Mouse (Mus musculus) large intestine, adult 2 months (tissue): ENCODE measurements around the gene Kif6. TPM values are rescaled to one million over a fixed set of nuclear protein-coding genes. Genes with fewer than 3 reads are reported as not detected.

Experiments
- DNase-seq: peaks from one replicate; pipeline ENCODE4 v3.0.0-alpha.2; 2012; ENCODE audit warnings: low read depth, low spot score
- WGBS: fragments of 180-500 bp; shearing (Covaris S2); methylation state at CpG from one replicate; pipeline ENCODE4 v1.1.7; 2018; 5-methylcytosine and 5-hydroxymethylcytosine counted together
- polyA plus RNA-seq: library from polyadenylated mRNA; depleted of rRNA; stranded (reverse); fragments of >200 nt; gene quantifications from 2 replicates; pipeline ENCODE4 v1.2.3, GENCODE M21; 2012

Kif6 gene
- polyA plus RNA-seq, 1 experiment = 0.10 TPM

- 69% methylated on average over 5 of the region's 5 CpGs for WGBS
- no peak for DNase-seq
Measured at GRCm38 (mm10) chr17:49816703-49817102, 201.8 kb downstream of the Kif6 start.

- 87% methylated on average over 4 of the region's 4 CpGs for WGBS
- no peak for DNase-seq
Measured at GRCm38 (mm10) chr17:49820203-49820602, 205.3 kb downstream of the Kif6 start.

- DNase-seq = no peak
- 60% methylated on average over 6 of the region's 6 CpGs for WGBS
Measured at GRCm38 (mm10) chr17:49824142-49824840, 209.4 kb downstream of the Kif6 start.

GRCm38 (mm10) chr17:49824841-49825450, 210.0 kb downstream of the Kif6 start:
- 64% methylated on average over 7 of the region's 7 CpGs for WGBS
- DNase-seq = no peak

GRCm38 (mm10) chr17:49825831-49826230, 210.9 kb downstream of the Kif6 start:
- 87% methylated on average over 5 of the region's 5 CpGs for WGBS
- DNase-seq = no peak

GRCm38 (mm10) chr17:49831745-49832144, 216.8 kb downstream of the Kif6 start:
- DNase-seq = no peak
- 59% methylated on average over 3 of the region's 3 CpGs for WGBS

- no peak for DNase-seq
- WGBS = 69% methylated on average over 5 of the region's 5 CpGs
Measured at GRCm38 (mm10) chr17:49834044-49834545, 219.2 kb downstream of the Kif6 start.

- DNase-seq = no peak
- WGBS = 70% methylated on average over 5 of the region's 5 CpGs
Measured at GRCm38 (mm10) chr17:49837417-49837816, 222.5 kb downstream of the Kif6 start.

- DNase-seq = no peak
- 71% methylated on average over 3 of the region's 3 CpGs for WGBS
Measured at GRCm38 (mm10) chr17:49839243-49839642, 224.3 kb downstream of the Kif6 start.

GRCm38 (mm10) chr17:49851210-49851609, 236.3 kb downstream of the Kif6 start:
- 31% methylated on average over 3 of the region's 3 CpGs for WGBS
- DNase-seq = no peak

GRCm38 (mm10) chr17:49852183-49852582, 237.2 kb downstream of the Kif6 start:
- DNase-seq = no peak
- 66% methylated on average over 3 of the region's 3 CpGs for WGBS

GRCm38 (mm10) chr17:49855785-49856184, 240.8 kb downstream of the Kif6 start:
- WGBS = 24% methylated on average over 4 of the region's 4 CpGs
- DNase-seq = no peak

- WGBS = 87% methylated on average over 10 of the region's 10 CpGs
Measured at GRCm38 (mm10) chr17:49860057-49860816, 245.3 kb downstream of the Kif6 start.

GRCm38 (mm10) chr17:49863597-49863996, 248.7 kb downstream of the Kif6 start:
- DNase-seq = no peak
- 63% methylated on average over 5 of the region's 5 CpGs for WGBS

More at GRCm38 (mm10) chr17:49860057-49860816, 245.3 kb downstream of the Kif6 start:
- no peak for DNase-seq

GRCm38 (mm10) chr17:49865604-49866003, 250.7 kb downstream of the Kif6 start:
- WGBS = 80% methylated on average over 2 of the region's 2 CpGs
- no peak for DNase-seq

GRCm38 (mm10) chr17:49866653-49867215, 251.8 kb downstream of the Kif6 start:
- DNase-seq = no peak
- WGBS = 80% methylated on average over 8 of the region's 8 CpGs

GRCm38 (mm10) chr17:49867321-49868137, 252.6 kb downstream of the Kif6 start:
- WGBS = 45% methylated on average over 13 of the region's 13 CpGs
- DNase-seq = no peak

- no peak for DNase-seq
- WGBS = 73% methylated on average over 9 of the region's 9 CpGs
Measured at GRCm38 (mm10) chr17:49869246-49869645, 254.3 kb downstream of the Kif6 start.

GRCm38 (mm10) chr17:49872305-49872704, 257.4 kb downstream of the Kif6 start:
- DNase-seq = no peak
- WGBS = 23% methylated on average over 2 of the region's 2 CpGs
